Mouse (Mus musculus): Measurements from ENCODE around the gene Prdm15.

The Prdm15 gene

GRCm38 (mm10) chr16:97823311-97824007 lies 28.2 kb downstream of the Prdm15 start:
- no peak for DNase-seq (ENCODE audit: extremely low read depth, low read depth, low spot score)

- no peak for DNase-seq (ENCODE audit: extremely low read depth, low read depth, low spot score)
These were observed 32.1 kb downstream of the Prdm15 start for GRCm38 (mm10) chr16:97819532-97819931.

GRCm38 (mm10) chr16:97817414-97817813 lies 34.2 kb downstream of the Prdm15 start:
- no peak for DNase-seq (ENCODE audit: extremely low read depth, low read depth, low spot score)

GRCm38 (mm10) chr16:97815269-97815668 lies 36.4 kb downstream of the Prdm15 start:
- no peak for DNase-seq (ENCODE audit: extremely low read depth, low read depth, low spot score)

GRCm38 (mm10) chr16:97814060-97814459 lies 37.6 kb downstream of the Prdm15 start:
- no peak for DNase-seq (ENCODE audit: extremely low read depth, low read depth, low spot score)

DNA sequence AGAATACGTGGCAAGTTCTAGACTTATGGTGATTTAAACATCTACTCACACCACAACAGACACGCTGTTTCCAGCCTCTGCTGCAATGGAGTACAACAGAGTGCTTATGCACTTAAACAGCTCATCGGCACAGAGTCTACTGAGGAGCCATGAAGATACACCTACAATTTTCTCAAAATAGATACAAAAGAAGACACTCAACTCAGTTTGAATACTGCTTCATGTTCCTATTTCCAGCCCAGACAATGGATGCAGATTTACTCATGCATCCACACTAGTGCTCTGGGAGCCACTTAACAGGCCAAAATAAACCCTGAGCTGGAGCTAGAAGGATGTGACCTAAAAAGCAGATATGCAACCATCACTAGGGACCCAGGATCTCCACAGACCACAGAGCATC lies 42.8 kb downstream of the Prdm15 start:
- no peak for DNase-seq (ENCODE audit: extremely low read depth, low read depth, low spot score)

DNA sequence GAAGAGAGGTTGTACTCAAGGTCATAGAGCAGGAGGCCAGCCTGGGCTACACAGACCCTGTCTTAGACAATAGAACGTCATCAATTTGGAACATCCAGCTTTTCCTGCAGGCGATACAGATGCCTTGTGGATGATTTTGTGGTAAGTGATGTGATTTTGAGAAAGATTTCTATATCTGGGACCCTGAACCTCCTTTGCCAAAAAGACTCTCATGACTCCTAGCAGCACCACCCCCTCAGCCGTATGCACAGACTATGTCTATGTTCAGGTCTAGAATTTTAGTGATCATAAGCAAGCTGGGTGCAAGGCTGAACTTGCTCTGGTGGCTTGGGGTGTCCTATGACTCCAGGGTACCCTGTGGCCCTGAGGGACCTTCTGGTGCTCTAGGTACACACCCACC lies 46.0 kb downstream of the Prdm15 start:
- DNase-seq (ENCODE audit: extremely low read depth, low read depth, low spot score): no peak

DNA sequence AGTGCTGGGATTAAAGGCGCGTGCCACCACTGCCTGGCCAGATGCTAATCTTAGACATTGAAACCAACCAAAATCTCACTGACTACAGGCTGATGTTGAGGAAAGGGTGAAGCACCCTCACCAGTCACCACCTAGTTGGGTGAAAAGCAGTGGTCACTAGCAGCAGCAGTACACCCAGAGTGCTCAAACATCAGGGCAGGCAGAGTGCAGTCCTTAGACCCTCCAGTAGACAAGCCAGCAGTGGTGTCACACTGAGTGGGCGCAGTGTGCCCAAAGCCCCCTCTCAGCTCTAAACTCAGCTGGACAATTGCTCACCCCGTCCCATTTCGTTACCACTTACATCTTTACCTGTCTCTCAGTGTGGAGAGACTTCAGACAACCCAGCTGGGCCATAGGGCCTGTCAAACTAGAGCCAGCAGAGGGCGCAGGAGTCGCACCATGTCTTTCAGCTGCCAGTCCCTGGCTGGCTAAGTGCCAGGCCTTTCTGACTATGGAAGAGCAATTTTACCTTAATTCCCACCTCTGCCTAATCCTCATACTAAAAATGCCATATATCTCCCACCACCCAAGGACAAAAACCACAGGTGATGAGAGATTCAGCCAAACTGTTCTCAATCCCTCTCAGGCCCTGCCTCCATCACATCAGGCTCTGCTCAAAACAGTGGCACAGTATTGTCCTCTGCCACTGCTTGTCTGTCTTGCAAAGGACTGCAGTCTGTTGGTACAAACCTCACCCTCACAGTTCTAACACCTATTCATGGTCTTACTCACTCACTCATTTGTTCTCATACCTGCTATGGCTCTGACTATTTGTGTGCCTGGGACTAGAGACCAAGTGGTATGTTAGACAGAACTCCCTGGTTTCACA lies 46.7 kb downstream of the Prdm15 start:
- DNase-seq (ENCODE audit: extremely low read depth, low read depth, low spot score): no peak

GRCm38 (mm10) chr16:97797950-97798869 lies 53.4 kb downstream of the Prdm15 start:
- DNase-seq (ENCODE audit: extremely low read depth, low read depth, low spot score): no peak

GRCm38 (mm10) chr16:97797212-97797611 lies 54.4 kb downstream of the Prdm15 start:
- no peak for DNase-seq (ENCODE audit: extremely low read depth, low read depth, low spot score)

DNA sequence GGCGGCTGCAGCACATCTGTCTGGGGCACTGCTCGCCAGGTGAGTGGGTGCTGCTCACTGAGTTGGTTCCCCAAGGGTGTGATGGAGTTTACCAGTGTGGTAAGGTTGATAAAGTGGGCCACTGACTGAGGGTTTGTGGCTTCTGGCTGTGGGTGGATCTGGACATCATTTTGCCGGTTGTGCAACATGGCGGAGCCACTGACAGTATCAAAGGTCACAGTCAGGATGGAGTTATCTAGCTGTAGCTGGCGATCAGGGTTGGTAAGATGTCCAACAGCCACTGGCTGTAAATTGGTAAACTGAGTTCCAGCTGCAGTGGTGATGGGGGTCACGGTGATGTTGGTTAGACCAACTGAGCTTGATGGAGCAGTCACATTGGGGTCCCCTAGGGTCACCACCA lies 57.4 kb downstream of the Prdm15 start:
- no peak for DNase-seq (ENCODE audit: extremely low read depth, low read depth, low spot score)

GRCm38 (mm10) chr16:97783057-97783456 lies 68.6 kb downstream of the Prdm15 start:
- DNase-seq (ENCODE audit: extremely low read depth, low read depth, low spot score): no peak

GRCm38 (mm10) chr16:97778353-97779025 lies 73.2 kb downstream of the Prdm15 start:
- peak; percentile 63 for DNase-seq (ENCODE audit: extremely low read depth, low read depth, low spot score)

- no peak for DNase-seq (ENCODE audit: extremely low read depth, low read depth, low spot score)
These were observed 85.1 kb downstream of the Prdm15 start for GRCm38 (mm10) chr16:97766501-97766900.

DNA sequence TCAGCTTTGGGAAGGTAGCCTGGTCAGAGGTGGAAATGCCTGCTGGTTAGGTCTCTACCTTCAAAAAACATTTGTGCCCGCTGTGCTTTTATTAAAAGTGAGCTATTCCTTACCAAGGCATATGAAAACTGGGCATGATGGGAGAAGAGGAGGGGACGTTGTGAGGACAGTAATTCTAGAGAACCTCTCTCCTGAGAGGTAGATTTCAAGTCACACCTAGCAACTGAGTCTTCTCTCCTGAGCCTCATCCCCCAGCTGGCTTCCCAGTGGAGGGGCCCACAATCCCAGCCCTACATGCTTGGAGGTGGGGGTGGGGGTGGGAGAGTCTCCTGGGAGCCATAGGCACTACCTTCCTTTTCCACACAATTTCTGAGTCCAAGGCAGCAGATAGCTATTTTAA lies 87.0 kb downstream of the Prdm15 start:
- DNase-seq (ENCODE audit: extremely low read depth, low read depth, low spot score): no peak

DNA sequence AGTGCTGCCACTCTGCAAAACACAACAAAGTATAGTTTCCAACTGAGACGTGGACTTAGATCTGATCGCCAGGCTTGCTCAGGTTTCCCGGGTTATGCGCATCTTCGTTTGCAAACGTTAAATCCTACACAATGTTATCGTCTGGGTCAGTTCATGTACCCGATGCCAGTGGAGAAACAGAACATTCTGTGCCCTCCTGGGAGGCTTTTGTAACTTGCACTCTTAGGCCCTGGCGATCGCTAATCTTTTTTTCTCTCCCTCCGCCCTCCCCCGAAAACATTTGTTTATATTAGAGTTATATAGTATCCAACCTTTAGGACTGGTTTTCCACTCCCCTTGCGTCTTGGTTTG lies 87.7 kb downstream of the Prdm15 start:
- DNase-seq (ENCODE audit: extremely low read depth, low read depth, low spot score): no peak

GRCm38 (mm10) chr16:97763061-97763989 lies 88.3 kb downstream of the Prdm15 start, which contains the start of gene Ripk4:
TSS of gene Ripk4 (minus strand) at chr16:97763787.
- DNase-seq (ENCODE audit: extremely low read depth, low read depth, low spot score): no peak

DNA sequence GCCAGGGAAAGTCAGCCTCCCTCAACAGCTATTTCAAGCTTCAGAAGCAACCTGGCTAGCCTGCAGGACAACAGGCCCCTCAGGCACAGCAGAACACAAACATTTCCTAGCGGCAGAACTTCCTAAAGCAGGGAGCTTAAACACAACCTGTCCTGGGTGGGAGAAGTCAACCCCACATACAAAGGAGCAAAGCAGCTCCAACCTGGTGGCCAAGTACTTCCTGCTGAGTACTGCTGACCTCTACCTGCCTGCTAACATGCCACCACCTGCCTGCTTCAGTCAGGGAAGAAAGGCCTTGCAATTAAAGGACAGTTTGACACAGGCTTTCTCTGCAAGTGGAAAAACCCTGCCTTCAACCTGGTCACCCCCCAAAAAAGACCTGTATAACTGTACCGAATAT lies 89.9 kb downstream of the Prdm15 start:
- DNase-seq (ENCODE audit: extremely low read depth, low read depth, low spot score): no peak

DNA sequence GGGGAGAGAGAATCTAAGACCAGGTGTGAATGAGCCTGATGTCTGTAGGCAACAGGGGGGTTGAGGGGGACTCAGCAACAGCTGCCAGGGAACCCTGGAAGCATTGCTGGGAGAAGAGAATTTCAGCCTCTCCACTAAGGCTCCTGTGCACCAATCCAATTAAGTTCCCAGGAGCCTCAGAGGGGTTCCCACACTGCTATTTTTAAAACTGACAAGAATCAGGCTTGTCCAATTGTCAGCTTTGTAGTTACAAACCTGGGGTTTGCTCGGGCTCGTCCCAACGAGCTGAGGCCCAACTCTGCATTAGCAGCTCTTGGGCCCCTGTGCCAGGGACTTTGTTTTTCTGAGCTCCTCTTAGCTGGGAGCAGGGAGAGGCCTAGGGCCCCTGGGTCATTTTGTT lies 92.0 kb downstream of the Prdm15 start:
- DNase-seq (ENCODE audit: extremely low read depth, low read depth, low spot score): peak; percentile 40

DNA sequence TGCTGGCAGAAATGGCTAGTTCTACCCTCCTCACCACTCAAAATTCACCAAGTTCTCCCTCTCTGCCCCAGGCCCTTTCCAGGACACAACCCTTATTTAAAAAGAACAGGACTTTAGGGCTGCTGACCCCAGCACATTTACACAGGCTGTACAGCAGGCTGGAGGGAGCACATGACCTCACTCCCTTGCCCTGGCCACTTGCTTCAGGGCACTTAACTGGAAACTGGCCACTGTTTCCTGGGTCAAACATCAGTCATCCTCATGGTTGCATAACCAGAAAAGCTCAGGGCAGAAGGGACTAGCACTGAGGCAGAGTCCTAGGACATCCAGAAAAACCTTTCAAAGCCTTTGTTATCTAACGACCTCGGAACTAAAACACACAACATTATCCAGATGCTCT lies 93.4 kb downstream of the Prdm15 start:
- no peak for DNase-seq (ENCODE audit: extremely low read depth, low read depth, low spot score)

Data from fat pad, adult 2 months (tissue).